Mouse (Mus musculus): ENCODE data around the gene Tsen54.

Tsen54 gene

DNA sequence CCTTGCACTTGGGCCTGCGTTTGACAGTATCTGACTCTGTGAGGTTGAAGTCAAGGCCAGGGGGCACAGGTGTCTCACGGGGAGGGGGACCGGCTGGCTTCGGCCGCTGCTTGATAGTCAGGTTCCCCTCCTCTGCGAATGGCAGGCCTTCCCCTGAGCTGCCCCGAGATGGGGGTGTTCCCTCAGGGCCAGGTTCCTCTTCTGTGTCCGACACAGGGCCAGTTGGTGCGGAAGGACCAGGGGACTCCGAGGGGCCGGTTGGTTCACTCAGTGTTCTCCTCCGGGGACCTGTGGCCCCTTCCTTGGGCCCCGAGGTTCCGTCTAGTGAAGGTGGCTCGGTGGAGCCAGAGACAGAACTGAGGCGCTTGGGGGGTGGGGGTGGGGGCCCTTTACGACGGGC, 13.5 kb upstream of the Tsen54 start:
- ATAC-seq (ENCODE audit: insufficient number of reproducible peaks, low FRiP score, low TSS enrichment) = no peak

DNA sequence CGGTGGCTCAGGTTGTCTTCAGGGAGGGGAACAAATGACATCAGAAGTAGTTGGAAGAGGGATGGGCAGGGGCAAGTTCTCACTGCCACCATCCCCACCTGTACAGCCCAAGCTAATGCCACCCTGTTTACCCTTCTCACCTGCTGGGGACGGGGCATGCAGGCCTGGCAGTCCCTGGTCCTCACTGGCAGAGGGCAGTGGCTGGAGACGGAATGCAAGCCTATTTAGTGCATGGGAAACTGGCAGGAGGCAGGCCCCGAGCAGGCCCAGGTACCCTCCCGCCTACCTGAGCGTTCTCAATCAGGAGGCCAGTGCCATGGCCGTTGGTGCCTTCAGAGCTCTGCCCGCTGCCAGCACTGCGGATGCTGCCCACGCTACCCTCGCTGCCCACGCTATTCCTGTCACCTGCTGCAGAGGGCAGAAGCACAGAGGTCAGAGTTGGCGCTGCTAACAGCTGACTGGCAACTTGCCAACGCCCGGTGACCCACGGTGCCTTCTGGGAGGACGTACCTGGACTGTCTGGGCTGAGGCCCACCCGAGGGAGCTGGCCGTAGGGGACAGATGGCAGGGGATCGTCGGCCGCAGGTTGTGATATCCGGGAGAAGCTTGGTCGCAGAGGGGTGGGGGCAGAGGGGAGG, 11.3 kb upstream of the Tsen54 start:
- ATAC-seq (ENCODE audit: insufficient number of reproducible peaks, low FRiP score, low TSS enrichment) = no peak

DNA sequence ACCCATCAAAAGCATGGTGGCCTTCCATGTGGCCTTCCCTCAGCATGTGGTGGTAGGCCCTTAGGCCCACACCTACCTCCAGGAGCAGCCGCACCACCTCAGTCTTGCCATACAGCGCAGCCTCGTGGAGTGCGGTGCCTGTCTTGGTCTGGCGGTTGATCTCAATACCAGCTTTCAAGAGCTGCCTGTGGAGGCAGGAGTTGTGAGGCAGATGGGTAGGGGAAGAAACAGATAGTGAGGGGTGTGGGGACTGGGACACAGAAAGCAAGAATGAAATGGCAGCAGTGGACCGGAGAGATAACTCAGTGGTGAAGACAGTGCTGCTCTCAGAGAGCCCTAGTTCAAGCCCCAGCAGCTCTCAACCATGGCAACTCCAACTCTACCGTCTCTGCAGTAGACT, 9.5 kb upstream of the Tsen54 start:
- no peak for ATAC-seq (ENCODE audit: insufficient number of reproducible peaks, low FRiP score, low TSS enrichment)

DNA sequence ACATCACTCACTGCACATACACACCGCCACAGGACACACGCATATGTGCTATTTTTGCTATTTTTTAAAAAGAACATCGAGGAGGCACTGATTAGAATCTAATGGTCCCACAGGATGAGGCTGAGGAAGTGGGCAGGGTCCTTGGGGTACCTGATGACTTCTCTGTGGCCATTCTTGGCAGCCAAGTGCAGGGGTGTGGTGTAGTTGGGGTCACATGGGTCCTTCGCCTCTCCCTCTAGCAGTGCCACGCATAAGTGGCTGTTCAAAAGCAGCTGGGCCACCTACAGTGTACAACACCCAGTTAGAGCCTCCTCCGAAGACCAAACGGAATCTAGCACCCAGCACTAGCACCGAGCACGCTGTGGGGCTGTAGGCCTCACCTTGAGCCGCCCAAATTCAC, 8.4 kb upstream of the Tsen54 start:
- no peak for ATAC-seq (ENCODE audit: insufficient number of reproducible peaks, low FRiP score, low TSS enrichment)

DNA sequence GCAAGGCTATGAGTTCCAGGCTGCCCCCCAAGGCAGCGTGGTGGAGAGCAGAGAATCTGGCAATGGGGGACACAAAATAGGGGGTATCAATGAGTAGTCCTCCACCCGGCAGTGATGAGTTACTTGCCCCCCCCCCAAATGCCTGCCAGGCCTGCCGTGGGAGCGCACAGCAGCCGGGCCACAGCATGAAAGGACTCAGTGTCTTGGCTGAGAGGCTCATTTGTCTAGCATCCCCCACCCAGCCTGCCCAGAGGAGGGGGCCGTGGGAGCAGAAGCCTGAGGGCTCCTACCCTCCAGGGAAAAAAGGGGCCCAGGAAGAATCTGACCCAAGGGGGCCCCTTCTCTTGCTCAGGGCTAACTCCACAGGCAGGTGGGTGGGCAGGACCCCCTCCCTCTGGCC, 7.2 kb upstream of the Tsen54 start:
- ATAC-seq (ENCODE audit: insufficient number of reproducible peaks, low FRiP score, low TSS enrichment) = no peak

DNA sequence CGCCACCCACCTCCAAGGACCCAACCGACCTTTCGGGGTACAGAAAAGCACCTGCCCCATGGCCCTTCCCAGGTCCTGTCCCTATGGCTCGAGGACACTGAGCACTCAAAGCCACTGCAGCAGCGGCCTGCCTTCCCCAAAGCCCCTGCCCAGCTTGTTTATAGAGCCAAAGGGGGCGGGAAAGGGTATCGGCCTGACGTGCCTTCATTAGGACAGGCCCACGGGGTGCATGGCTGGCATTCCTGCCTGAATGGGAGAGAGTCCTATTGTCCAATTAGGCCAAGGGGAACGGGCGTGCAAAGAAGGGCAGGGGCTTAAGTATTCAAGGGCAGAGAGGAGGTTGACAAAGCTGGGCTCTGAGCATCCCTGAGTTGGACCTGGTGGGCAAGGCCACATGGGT, 6.6 kb upstream of the Tsen54 start:
- no peak for ATAC-seq (ENCODE audit: insufficient number of reproducible peaks, low FRiP score, low TSS enrichment)

DNA sequence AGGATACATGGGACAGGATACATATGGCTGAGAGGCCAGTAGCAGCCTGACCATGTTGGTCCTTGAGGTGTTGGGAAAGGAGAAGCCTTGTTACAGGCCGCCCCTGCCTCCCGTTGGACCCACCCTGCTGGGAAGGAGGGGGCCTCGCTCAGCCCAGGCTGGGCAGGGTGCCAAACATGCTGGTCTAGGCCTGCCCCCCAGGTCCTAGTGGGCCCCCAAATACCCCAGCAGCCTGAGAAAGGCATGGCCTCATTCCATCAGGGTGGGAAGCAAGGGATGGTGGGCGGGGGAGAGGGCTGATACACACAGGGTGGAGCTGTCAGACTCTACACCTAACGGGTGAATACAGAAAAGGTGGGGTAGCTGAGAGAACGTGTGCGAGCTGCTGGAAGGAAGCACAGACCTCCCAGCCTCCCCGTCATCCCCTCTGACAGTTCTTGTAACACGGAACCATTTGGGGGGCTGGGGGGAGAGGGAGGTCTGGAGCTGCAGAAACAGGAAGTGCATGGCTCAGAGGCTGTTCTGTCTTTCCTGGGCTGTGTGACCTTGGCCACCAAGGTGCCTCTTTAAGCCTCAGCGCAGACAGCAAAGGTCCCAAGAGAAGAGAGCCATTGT, 5.7 kb upstream of the Tsen54 start:
- no peak for ATAC-seq (ENCODE audit: insufficient number of reproducible peaks, low FRiP score, low TSS enrichment)

DNA sequence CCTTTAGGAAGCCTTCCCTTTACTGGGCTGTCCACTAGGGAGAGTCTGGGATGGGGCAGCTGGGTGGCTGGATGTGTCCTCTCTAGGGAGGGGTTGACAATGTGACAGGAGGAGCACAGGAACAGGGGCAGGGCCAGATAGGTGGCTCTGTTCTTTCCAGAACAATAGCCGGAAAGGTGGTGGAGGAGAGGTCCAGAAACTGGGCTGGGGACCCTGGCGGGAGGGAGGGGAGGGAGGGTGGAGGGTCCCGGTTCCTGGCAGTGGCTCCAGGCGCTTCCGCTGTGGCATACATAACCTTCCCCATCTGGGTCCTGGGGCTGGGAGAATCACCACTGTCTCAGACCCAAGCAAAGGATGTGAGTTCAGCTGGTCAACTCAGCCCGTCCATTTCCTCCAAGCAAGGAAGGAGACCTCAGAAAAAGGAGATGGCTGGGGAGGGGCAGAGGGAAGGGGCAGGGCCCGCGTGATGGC, 5.2 kb upstream of the Tsen54 start:
- ATAC-seq (ENCODE audit: insufficient number of reproducible peaks, low FRiP score, low TSS enrichment) = no peak

DNA sequence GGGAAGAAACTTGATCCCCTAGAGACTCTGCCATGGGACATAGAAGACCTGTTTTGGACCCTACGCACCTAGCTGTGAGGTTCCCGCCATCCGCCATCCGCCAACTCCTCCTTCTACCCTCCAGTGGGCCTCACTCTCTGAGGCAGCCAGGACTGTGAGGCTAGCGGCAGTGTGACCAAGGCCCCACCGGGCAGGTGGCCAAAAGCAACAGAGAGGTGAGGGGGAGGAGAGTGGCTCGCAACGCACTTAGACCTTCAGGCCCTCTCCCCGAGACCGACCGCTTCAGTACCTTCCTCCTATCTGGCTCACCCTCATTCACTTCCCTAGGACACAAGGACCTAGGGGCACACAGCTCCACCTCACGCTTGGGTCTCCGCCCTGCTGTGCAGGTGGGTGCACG, 4.1 kb upstream of the Tsen54 start:
- ATAC-seq (ENCODE audit: insufficient number of reproducible peaks, low FRiP score, low TSS enrichment) = no peak

DNA sequence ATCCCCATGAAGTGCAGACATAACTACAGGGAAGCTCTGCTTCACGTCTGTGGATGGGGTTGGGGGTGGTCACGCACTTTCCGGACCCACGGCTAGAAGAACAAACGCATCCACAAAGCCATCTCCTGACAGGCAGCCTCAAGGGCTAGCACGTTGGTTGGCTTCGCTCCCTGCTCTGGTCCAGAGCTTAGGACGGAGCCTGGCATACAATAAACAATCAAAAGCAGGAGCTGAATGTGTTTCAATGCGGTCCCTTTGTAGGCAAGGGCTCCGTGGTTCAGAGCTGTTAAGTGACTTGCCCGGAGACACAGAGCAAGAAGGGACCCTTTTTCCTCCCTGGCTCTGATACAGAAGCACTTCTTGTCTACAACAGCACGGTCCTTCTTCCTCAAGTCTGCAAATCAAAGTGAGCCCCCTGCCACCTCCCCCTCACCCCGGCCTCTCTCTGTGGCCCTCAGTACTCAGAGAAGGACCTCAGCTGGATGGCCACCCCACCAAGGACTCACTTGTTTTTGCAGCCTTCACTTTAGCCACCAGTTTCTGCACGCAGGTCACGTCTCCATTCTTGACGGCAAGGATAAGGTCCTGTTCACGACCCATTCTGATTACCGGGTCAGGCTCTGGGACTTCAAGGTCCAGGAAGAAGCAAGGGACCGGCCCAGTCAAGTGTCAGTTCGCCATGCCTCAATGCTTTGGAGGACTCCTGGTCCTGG, 3.0 kb upstream of the Tsen54 start:
- ATAC-seq (ENCODE audit: insufficient number of reproducible peaks, low FRiP score, low TSS enrichment) = no peak

DNA sequence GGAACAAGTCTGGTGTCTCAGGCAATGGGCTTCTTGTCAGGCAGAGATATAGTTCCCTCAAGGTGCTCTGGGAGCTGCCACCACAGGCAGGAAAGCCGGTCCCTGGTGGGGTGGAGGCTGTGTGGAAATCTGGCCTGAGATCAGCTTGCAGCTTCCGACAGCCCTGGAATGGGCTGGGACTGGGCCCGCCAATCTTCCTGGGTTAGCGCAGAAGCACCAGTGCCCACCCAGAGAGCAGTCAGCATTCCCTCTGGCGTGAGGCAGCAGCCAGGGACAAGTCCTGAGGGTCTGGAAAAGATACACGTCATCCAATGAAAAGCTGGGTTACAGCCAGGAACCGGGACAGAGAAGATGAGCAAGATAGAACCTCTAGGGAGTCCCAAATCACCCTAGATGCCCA, 2.4 kb upstream of the Tsen54 start:
- no peak for ATAC-seq (ENCODE audit: insufficient number of reproducible peaks, low FRiP score, low TSS enrichment)

DNA sequence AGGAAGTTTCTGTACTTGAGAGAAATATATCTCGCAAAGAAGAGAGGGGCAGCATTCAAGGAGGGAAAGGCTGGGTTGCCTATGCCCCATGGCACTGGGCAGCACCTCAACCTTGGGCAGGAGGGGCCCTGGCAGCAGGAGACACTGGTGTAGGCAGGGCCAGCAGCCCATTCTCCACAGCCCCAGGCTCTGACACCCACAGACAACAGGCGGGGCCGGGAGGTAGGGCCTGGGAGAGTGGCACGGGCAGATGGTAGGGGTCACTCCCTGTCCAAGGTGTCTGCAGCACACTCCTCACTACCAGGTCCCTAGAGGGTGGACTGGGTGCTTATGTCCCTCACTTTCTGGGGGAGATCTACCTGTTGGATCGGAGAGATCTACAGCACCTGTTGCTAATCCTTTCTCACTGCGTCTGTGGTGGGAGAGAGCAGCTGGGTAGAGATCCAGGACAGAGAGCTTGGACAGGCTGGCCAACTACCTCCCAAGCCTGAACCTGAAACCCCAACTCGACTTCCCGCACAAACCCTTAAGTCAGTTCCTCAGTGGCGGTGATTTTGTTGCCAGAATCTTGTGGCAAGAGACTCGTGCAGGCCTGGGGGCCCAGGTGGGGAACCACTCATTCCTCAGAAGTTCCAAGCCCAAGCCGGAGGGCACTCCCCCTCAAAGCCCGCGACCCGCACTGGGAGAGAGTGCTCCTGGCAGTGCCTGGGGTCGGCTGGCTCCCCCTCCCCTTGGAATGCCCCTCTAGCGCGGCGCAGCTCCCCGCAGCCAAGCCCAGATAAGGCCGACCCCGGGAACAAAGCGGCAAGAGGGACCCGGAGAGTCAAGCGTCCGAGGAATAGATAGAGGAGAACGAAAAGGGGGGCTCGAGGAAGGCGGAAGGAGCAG, 1.7 kb upstream of the Tsen54 start:
- no peak for ATAC-seq (ENCODE audit: insufficient number of reproducible peaks, low FRiP score, low TSS enrichment)

DNA sequence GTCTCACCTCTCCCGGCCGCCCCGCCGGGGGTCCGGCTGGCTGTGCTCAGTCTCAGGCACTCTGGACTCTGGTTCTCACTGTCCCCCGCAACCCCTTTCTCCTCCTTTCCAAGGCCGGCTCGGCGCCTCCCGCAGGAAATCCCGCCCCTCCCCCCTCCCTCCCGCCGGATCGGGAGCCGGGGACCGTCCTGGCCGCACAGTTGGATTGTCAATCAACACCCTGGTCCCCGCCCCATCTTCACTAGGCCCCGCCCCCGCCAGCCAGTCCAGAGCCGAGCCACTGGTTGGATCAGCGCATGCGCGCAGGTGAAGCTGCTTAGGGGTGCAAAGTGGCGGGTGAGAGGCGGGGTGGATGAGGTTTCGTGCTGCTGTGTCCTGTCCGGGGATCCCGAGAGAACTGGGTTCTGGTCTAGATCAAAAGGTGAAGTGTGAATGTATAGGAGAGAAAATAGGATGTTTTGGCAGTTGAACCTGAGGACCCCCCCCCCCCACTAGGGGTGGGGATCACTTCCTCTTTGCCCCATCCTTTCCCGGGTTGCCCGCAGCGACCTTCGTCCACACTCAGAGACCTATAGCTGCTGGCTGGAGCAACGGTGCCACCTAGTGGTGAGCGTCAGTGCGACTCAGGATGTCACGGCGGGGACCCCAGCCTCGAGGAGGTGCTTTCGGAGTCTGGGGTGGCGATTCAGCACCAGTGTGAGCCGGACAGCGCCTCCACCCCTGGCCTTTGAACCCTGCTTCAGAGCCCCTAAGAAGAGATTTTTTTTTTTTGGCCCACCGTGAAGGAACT, 822 bp upstream of the Tsen54 start, which contains the start of gene Caskin2:
TSS of gene Caskin2 (minus strand) at position 133 of the 790 bp plus-strand sequence.
- ATAC-seq (ENCODE audit: insufficient number of reproducible peaks, low FRiP score, low TSS enrichment) = peak; percentile 72

DNA sequence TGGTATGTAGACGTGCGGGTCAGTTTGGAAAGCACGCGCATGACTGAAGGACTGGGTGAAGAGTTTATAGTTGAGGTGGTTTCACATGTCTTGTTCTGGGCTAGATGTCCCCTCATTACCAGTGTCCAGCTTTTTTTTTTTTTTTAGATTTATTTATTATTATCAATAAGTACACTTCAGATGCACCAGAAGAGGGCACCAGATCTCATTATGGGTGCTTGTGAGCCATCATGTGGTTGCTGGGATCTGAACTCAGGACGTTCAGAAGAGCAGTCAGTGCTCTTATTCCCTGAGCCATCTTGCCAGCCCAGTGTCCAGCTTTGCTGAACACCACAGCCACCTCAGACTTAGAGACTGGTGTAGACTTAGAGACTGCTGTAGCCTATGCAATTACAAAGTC, 2.8 kb downstream of the Tsen54 start:
- no peak for ATAC-seq (ENCODE audit: insufficient number of reproducible peaks, low FRiP score, low TSS enrichment)

DNA sequence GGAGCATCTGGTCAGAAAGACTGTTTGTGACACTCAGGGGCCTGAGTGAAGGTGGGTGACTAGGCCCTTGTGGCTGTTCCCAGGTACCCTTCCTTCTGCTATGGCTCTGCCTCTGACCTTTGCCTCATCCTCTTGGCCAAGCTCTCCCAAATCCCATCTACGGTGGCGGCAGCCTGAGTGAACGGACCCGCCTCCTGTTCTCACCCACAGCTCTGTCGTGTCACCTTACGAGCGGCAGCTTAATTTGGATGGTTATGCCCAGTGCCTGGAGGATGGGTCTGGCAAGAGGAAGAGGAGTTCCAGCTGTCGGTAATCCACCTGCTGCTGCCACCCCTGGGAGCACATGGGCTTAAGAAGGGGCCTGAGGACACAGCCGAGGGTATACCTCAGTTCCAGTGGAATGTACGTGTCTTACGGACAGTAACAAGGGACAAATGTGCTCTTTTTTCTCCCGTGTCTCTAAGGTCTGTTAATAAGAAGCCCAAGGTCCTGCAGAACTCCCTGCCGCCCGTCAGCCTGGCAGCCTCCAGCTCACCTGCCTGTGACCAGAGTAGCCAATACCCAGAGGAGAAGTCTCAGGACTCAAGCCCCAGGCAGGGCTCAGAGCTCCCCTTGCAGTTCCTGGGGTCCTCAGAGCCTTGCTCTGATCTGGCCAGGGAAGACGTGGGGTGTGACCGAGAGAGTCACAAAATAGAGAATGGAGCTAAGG, 5.5 kb downstream of the Tsen54 start:
- no peak for ATAC-seq (ENCODE audit: insufficient number of reproducible peaks, low FRiP score, low TSS enrichment)

DNA sequence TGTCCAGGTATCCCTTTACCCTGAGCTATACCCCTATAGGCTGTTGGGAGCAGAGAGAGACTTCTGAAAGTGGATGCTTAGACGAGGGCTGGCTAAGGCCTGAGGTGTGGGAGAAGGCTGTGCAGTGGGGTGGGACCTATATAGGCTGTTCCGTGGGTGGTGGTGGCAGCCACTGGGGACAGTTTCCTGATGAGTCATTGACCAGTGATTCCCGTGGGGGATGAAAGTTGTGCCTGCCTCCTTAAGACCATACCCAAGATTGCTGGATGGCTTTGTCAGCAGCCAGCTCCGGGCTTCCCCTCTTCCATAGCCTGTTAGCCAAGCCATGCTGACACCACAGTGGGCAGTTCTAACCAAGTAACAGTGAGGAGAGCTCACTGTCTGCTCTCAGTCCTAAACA, 6.5 kb downstream of the Tsen54 start:
- ATAC-seq (ENCODE audit: insufficient number of reproducible peaks, low FRiP score, low TSS enrichment) = no peak

DNA sequence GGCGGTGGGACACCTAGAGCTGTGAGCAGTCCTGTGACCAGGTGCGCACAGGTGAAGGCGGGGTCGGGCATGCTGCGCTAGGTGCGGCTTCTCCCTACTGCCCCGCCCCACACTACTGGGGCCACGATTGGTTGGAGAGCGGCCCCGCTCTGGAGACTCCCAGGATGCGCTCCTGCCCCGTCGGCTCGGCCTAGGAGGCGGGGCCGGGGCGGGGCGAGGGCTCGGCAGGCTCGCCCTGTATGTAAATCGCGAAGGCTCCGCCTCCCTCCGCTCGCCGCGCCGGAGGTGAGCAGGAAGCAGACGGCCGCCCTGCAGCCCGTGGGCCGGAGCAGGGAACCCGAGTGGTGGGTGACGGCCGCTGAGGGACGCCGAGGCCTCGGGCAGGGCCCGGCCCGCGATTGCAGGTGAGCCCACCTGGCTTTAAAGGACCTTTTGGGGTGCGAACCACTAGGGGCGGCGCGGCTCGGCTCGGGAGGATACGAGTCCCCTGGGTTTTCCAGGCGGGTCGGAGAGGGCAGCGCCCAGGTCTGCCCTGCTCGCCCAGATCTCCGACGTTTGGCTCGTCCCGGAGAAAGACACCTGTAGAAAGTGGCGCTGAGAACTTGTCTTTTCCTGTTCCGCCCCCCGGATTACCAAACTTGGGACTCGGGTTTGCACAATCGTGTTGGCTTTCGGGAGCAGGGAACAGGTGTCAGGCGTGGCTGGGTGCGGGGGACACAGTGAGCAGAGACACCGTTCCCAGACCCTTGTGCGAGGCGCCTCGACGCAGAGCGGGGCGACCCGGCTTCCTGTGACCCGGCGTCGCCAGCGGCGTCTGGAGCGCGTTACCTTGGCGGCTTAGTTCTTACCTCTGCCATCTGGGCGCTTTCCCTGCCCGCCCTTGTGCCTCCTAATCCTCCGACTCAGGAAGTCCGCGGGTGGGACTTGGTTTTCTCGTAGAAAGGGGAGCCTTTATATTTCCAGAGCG, 9.5 kb downstream of the Tsen54 start, which contains the start of gene Llgl2:
TSS of gene Llgl2 (plus strand) at position 276 of the 967 bp plus-strand sequence.
- peak; percentile 71; the same call in 1 of the 2 replicates for ATAC-seq (ENCODE audit: insufficient number of reproducible peaks, low FRiP score, low TSS enrichment)

DNA sequence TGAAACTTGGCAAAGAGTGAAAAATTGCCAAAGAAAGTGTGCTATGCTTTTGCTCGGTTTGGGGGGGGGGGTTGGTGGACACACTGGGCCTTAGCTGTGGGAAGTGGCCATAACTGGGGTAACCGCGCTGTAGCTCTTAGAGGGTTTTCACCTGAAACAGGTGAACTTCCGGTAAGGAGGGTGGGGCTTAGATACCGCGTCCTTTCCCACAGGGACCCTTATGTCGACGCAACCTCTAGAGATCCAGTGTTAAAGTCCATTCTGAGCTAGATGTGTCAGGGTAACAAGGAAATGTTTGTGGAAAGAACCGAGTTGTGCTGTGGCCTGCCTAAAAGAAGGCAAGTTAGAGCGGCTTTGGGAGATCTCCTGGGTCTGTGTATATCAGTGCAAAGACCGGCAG, 10.3 kb downstream of the Tsen54 start:
- ATAC-seq (ENCODE audit: insufficient number of reproducible peaks, low FRiP score, low TSS enrichment) = no peak

Data from cerebellum, adult (tissue).